Mouse (Mus musculus) erythroblast, adult 5-6 weeks (primary cell): ENCODE results near the gene Gpr82. TPM values are rescaled to one million over a fixed set of nuclear protein-coding genes. Genes with fewer than 3 reads are reported as not detected.

Experiments used
- ATAC-seq: replicated peaks from 2 replicates; pipeline ENCODE4 v1.8.0; 2016; ENCODE audit warnings: moderate number of reproducible peaks, mild to moderate bottlenecking, moderate TSS enrichment, inconsistent platforms; ENCODE audit not compliant: poor library complexity, low FRiP score, severe bottlenecking
- total RNA-seq, 2 experiments: library from RNA; stranded (forward) in 1 of 2; stranded (reverse) in 1 of 2; fragments of 150-400 nt in 1 of 2; fragments of 200-764, 138-1000 nt in 1 of 2; gene quantifications; 2 replicates each; pipeline versions ENCODE4 v1.2.3 to v1.2.4; 2015 to 2017; ENCODE audit warnings: low replicate concordance in 2 of 2

The Gpr82 gene
- 1.0 TPM in 1 of 2 replicates, not detected in the other for total RNA-seq (2015; ENCODE audit: low replicate concordance)
- total RNA-seq (2017; ENCODE audit: low replicate concordance) = not detected in 2 replicates

- ATAC-seq = no peak
These were observed at the start of gene Gpr82 for GRCm38 (mm10) chrX:13661063-13661462. TSS of gene Gpr82 (plus strand) at chrX:13661363.

- no peak for ATAC-seq
These were observed 49.0 kb upstream of the Gpr82 start for GRCm38 (mm10) chrX:13612115-13612514.

- no peak for ATAC-seq
These were observed 44.4 kb upstream of the Gpr82 start for GRCm38 (mm10) chrX:13616726-13617125.

GRCm38 (mm10) chrX:13617294-13617693 lies 43.9 kb upstream of the Gpr82 start:
- no peak for ATAC-seq

- ATAC-seq = no peak
These were observed 42.7 kb upstream of the Gpr82 start for GRCm38 (mm10) chrX:13618476-13618875.

- ATAC-seq = no peak
These were observed 39.7 kb upstream of the Gpr82 start for GRCm38 (mm10) chrX:13621473-13621872.

- ATAC-seq = no peak
These were observed 38.5 kb upstream of the Gpr82 start for GRCm38 (mm10) chrX:13622654-13623053.

GRCm38 (mm10) chrX:13631599-13632283 lies 29.4 kb upstream of the Gpr82 start, which contains the start of gene Gpr34:
TSS of gene Gpr34 (plus strand) at chrX:13632089.
- ATAC-seq = no peak

- no peak for ATAC-seq
These were observed 24.8 kb upstream of the Gpr82 start for GRCm38 (mm10) chrX:13636398-13636797.

- no peak for ATAC-seq
These were observed 22.3 kb upstream of the Gpr82 start for GRCm38 (mm10) chrX:13638894-13639293.

- no peak for ATAC-seq
These were observed 9.3 kb upstream of the Gpr82 start for GRCm38 (mm10) chrX:13651889-13652288.

GRCm38 (mm10) chrX:13652291-13652690 lies 8.9 kb upstream of the Gpr82 start:
- ATAC-seq = no peak

GRCm38 (mm10) chrX:13655005-13655421 lies 6.2 kb upstream of the Gpr82 start:
- 0 out of 2 replicates have a peak, but pooled peaks have one; percentile 42 for ATAC-seq

- 0 out of 2 replicates have a peak, but pooled peaks have one; percentile 55 for ATAC-seq
These were observed 5.3 kb upstream of the Gpr82 start for GRCm38 (mm10) chrX:13655906-13656305.

- peak; percentile 63; the same call in 1 of the 2 replicates for ATAC-seq
These were observed 4.4 kb upstream of the Gpr82 start for GRCm38 (mm10) chrX:13656721-13657120.

GRCm38 (mm10) chrX:13658616-13659140 lies 2.5 kb upstream of the Gpr82 start:
- no peak for ATAC-seq

- no peak for ATAC-seq
These were observed 1.8 kb upstream of the Gpr82 start for GRCm38 (mm10) chrX:13659201-13659890.

- no peak for ATAC-seq
These were observed 7.7 kb downstream of the Gpr82 start for GRCm38 (mm10) chrX:13668867-13669266.

- ATAC-seq = no peak
These were observed 9.2 kb downstream of the Gpr82 start for GRCm38 (mm10) chrX:13670342-13670741.

- ATAC-seq = no peak
These were observed 11.8 kb downstream of the Gpr82 start for GRCm38 (mm10) chrX:13673001-13673400.

- ATAC-seq = no peak
These were observed 20.6 kb downstream of the Gpr82 start for GRCm38 (mm10) chrX:13681748-13682147.
